Comparison of ENCODE assay signal across 8 mouse cellular contexts in the genomic region with DNA sequence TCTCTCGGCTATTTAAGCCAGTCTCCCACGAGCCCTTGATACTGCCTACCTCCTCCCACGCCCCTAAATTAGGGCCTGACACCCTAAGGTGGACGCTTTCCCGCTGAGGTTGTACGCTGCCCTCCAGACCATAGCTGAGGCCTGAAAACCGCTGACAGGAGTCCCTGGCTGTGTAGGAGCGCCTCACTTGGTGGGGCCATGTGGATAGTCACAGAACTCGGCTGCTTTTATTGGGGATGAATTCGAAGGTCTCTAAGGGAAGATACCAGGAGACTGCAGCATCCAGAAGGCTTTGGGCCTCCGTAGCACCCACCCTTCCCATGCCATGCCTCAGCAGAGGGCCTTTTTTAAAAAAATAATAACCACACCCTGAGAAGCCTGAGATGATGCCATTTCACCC. TPM values are rescaled to one million over a fixed set of nuclear protein-coding genes. Genes with fewer than 3 reads are reported as not detected.
DNase-seq lines count a peak whose midpoint lies in the region; ATAC-seq and TF ChIP-seq lines count a peak whose summit lies in the region.

No protein-coding gene starts in this region.

- no peak overlapping the region for H3K9ac ChIP-seq in liver, embryonic 13.5 days
- no peak overlapping the region for H3K9ac ChIP-seq in liver, embryonic 11.5 days (ENCODE audit: low read depth, low read length)
- peak overlapping the region; percentile 21; the same call in 1 of the 2 replicates for H3K9ac ChIP-seq in intestine, embryonic 16.5 days (ENCODE audit: low read depth, low read length)

- no peak for TF ChIP-seq CTCF in cerebellum, adult 2 months (IDR thresholded peaks at IDR 0.05; ENCODE audit: borderline replicate concordance, insufficient read depth, low read depth, low read length)
- TF ChIP-seq CTCF in olfactory bulb, adult 2 months (IDR thresholded peaks at IDR 0.05; ENCODE audit: insufficient read depth, low read depth, low read length): no peak

- 31% methylated on average over 11 of the region's 11 CpGs for WGBS in cerebellum, adult 2 months
- 60% methylated on average over 11 of the region's 11 CpGs for WGBS in liver, embryonic 13.5 days (ENCODE audit: insufficient replicate concordance)
- 51% methylated on average over 11 of the region's 11 CpGs for WGBS in liver, embryonic 11.5 days
- WGBS in intestine, embryonic 16.5 days: 62% methylated on average over 11 of the region's 11 CpGs
- 30% methylated on average over 11 of the region's 11 CpGs for WGBS in olfactory bulb, adult 2 months

- no peak overlapping the region for H3K27ac ChIP-seq in cerebellum, adult 2 months (ENCODE audit: insufficient read depth, low read length)
- H3K27ac ChIP-seq in liver, embryonic 13.5 days: no peak overlapping the region
- H3K27ac ChIP-seq in liver, embryonic 11.5 days (ENCODE audit: low read depth, low read length): no peak overlapping the region
- no peak overlapping the region for H3K27ac ChIP-seq in intestine, embryonic 16.5 days (ENCODE audit: low read length)
- H3K27ac ChIP-seq in olfactory bulb, adult 2 months (ENCODE audit: insufficient read depth, low read depth, low read length): peak overlapping the region; percentile 67

- no peak for TF ChIP-seq POLR2A in cerebellum, adult 2 months (IDR thresholded peaks at IDR 0.05; ENCODE audit: borderline replicate concordance, insufficient read depth, low read length)
- no peak for TF ChIP-seq POLR2A in olfactory bulb, adult 2 months (IDR thresholded peaks at IDR 0.05; ENCODE audit: insufficient read depth, low read depth, low read length)

- H3K4me1 ChIP-seq in cerebellum, adult 2 months (ENCODE audit: control insufficient read depth, insufficient read depth, low read length): peaks cover 12% of the 10 kb centered on the region
- H3K4me1 ChIP-seq in liver, embryonic 13.5 days (replicated peaks): peaks cover 26% of the 10 kb centered on the region
- H3K4me1 ChIP-seq in liver, embryonic 11.5 days (replicated peaks; ENCODE audit: control insufficient read depth, insufficient read depth, low read length): peaks cover 19% of the 10 kb centered on the region
- peaks cover 23% of the 10 kb centered on the region for H3K4me1 ChIP-seq in intestine, embryonic 16.5 days (ENCODE audit: control insufficient read depth, insufficient read depth, low read length)
- peaks cover 28% of the 10 kb centered on the region for H3K4me1 ChIP-seq in olfactory bulb, adult 2 months (ENCODE audit: control insufficient read depth, insufficient read depth, low read length)

- no peak for ATAC-seq in liver, embryonic 13.5 days (ENCODE audit: low read depth)
- no peak for ATAC-seq in liver, embryonic 11.5 days (replicated peaks; ENCODE audit: low FRiP score)
- no peak for ATAC-seq in intestine, embryonic 16.5 days

- no peaks in the 10 kb centered on the region for H3K27me3 ChIP-seq in cerebellum, adult 2 months (ENCODE audit: control insufficient read depth, insufficient read depth, low read length)
- peaks cover 49% of the 10 kb centered on the region for H3K27me3 ChIP-seq in liver, embryonic 13.5 days
- peaks cover 30% of the 10 kb centered on the region for H3K27me3 ChIP-seq in liver, embryonic 11.5 days (replicated peaks; ENCODE audit: control insufficient read depth, insufficient read depth, low read length)
- no peaks in the 10 kb centered on the region for H3K27me3 ChIP-seq in intestine, embryonic 16.5 days (replicated peaks; ENCODE audit: control insufficient read depth, insufficient read depth, low read length)

- H3K4me3 ChIP-seq in cerebellum, adult 2 months (replicated peaks; ENCODE audit: insufficient read depth, low read depth, low read length): peak overlapping the region; percentile 91
- H3K4me3 ChIP-seq in liver, embryonic 13.5 days (replicated peaks): no peak overlapping the region
- H3K4me3 ChIP-seq in liver, embryonic 11.5 days (ENCODE audit: low read depth, low read length): no peak overlapping the region
- H3K4me3 ChIP-seq in intestine, embryonic 16.5 days (ENCODE audit: low read length): no peak overlapping the region; the same call in 1 of the 2 replicates
- H3K4me3 ChIP-seq in olfactory bulb, adult 2 months (ENCODE audit: insufficient read depth, low read depth, low read length): peak overlapping the region; percentile 66

- H3K4me2 ChIP-seq in liver, embryonic 13.5 days: peak overlapping the region; percentile 97
- no peak overlapping the region; the same call in 1 of the 2 replicates for H3K4me2 ChIP-seq in liver, embryonic 11.5 days
- H3K4me2 ChIP-seq in intestine, embryonic 16.5 days (ENCODE audit: low read depth, low read length): no peak overlapping the region

- H3K9me3 ChIP-seq in liver, embryonic 13.5 days (replicated peaks): no peaks in the 10 kb centered on the region
- no peaks in the 10 kb centered on the region for H3K9me3 ChIP-seq in liver, embryonic 11.5 days (ENCODE audit: control insufficient read depth, low read length)
- no peaks in the 10 kb centered on the region for H3K9me3 ChIP-seq in intestine, embryonic 16.5 days (ENCODE audit: control insufficient read depth, low read length)

- H3K36me3 ChIP-seq in liver, embryonic 13.5 days: peaks cover 22% of the 10 kb centered on the region
- no peaks in the 10 kb centered on the region; the same call in 1 of the 2 replicates for H3K36me3 ChIP-seq in liver, embryonic 11.5 days (ENCODE audit: control insufficient read depth, insufficient read depth, low read length)
- peaks cover 6% of the 10 kb centered on the region for H3K36me3 ChIP-seq in intestine, embryonic 16.5 days (ENCODE audit: control insufficient read depth, insufficient read depth, low read length)

- DNase-seq in cerebellum, adult 2 months: peak; percentile 36 to 48
- no peak for DNase-seq in cerebellum, adult 11 months
- no peak for DNase-seq in liver, embryonic 13.5 days
- DNase-seq in liver, embryonic 11.5 days (ENCODE audit: low spot score): no peak
- DNase-seq in urinary bladder, postnatal 25 days (ENCODE audit: low spot score): no peak
- no peak for DNase-seq in urinary bladder, postnatal 36 days (ENCODE audit: low spot score in 2 of 2)

RNA-seq across cellular contexts. Expression of gene Rapgefl1, which starts 1.3 kb away (rescaled TPM):
- 56.8 and 58.0 TPM in 2 replicates for polyA plus RNA-seq in cerebellum, adult 2 months (2012; rRNA removed)
- polyA plus RNA-seq in liver, embryonic 13.5 days (2015; fragmentation: Nextera tagmentation; extraction: Ambion mirVana): 0.20 and 0.23 TPM in 2 replicates
- 0.39 and 0.55 TPM in 2 replicates for polyA plus RNA-seq in liver, embryonic 11.5 days (2014; fragmentation: Nextera tagmentation; extraction: Ambion mirVana)
- polyA plus RNA-seq in intestine, embryonic 16.5 days (2015; fragmentation: Nextera tagmentation; extraction: Ambion mirVana): 0.67 and 1.1 TPM in 2 replicates
- polyA plus RNA-seq in olfactory bulb, adult 2 months (2012; ENCODE audit: insufficient read depth, insufficient read length, low replicate concordance, missing spikeins): 182 TPM in 1 of 2 replicates, not detected in the other

RNA-seq across cellular contexts. Expression of gene Wipf2, which starts 25.5 kb away (rescaled TPM):
- polyA plus RNA-seq in cerebellum, adult 2 months (2012; rRNA removed): 25.8 and 27.3 TPM in 2 replicates
- 1.3 TPM in 2 replicates for polyA plus RNA-seq in liver, embryonic 13.5 days (2015; fragmentation: Nextera tagmentation; extraction: Ambion mirVana)
- 3.8 and 4.7 TPM in 2 replicates for polyA plus RNA-seq in liver, embryonic 11.5 days (2014; fragmentation: Nextera tagmentation; extraction: Ambion mirVana)
- polyA plus RNA-seq in intestine, embryonic 16.5 days (2015; fragmentation: Nextera tagmentation; extraction: Ambion mirVana): 3.4 and 3.5 TPM in 2 replicates
- not detected in 2 replicates for polyA plus RNA-seq in olfactory bulb, adult 2 months (2012; ENCODE audit: insufficient read depth, insufficient read length, low replicate concordance, missing spikeins)

RNA-seq across cellular contexts. Expression of gene Casc3, which starts 33.2 kb away (rescaled TPM):
- polyA plus RNA-seq in cerebellum, adult 2 months (2012; rRNA removed): 55.5 TPM in 2 replicates
- polyA plus RNA-seq in liver, embryonic 13.5 days (2015; fragmentation: Nextera tagmentation; extraction: Ambion mirVana): 13.3 and 16.1 TPM in 2 replicates
- polyA plus RNA-seq in liver, embryonic 11.5 days (2014; fragmentation: Nextera tagmentation; extraction: Ambion mirVana): 34.8 and 35.6 TPM in 2 replicates
- 23.1 and 24.3 TPM in 2 replicates for polyA plus RNA-seq in intestine, embryonic 16.5 days (2015; fragmentation: Nextera tagmentation; extraction: Ambion mirVana)
- not detected in 2 replicates for polyA plus RNA-seq in olfactory bulb, adult 2 months (2012; ENCODE audit: insufficient read depth, insufficient read length, low replicate concordance, missing spikeins)

RNA-seq across cellular contexts. Expression of gene Msl1, which starts 42.6 kb away (rescaled TPM):
- polyA plus RNA-seq in cerebellum, adult 2 months (2012; rRNA removed): 99.1 and 103 TPM in 2 replicates
- polyA plus RNA-seq in liver, embryonic 13.5 days (2015; fragmentation: Nextera tagmentation; extraction: Ambion mirVana): 6.8 and 6.9 TPM in 2 replicates
- polyA plus RNA-seq in liver, embryonic 11.5 days (2014; fragmentation: Nextera tagmentation; extraction: Ambion mirVana): 14.8 and 17.7 TPM in 2 replicates
- 13.5 and 14.5 TPM in 2 replicates for polyA plus RNA-seq in intestine, embryonic 16.5 days (2015; fragmentation: Nextera tagmentation; extraction: Ambion mirVana)
- polyA plus RNA-seq in olfactory bulb, adult 2 months (2012; ENCODE audit: insufficient read depth, insufficient read length, low replicate concordance, missing spikeins): 206 and 252 TPM in 2 replicates

Comparison
In these comparisons a context has a peak if more than half of its experiments do, and no peak if none do; other contexts are left out.
1. DNase-seq: peak in cerebellum, adult 2 months (2 of 2); none in cerebellum, adult 11 months (single experiment), liver, embryonic 13.5 days (single experiment), liver, embryonic 11.5 days (single experiment), urinary bladder, postnatal 25 days (single experiment) and urinary bladder, postnatal 36 days (0 of 2).
2. H3K4me3 ChIP-seq: peak in cerebellum, adult 2 months (single experiment) and olfactory bulb, adult 2 months (single experiment); none in liver, embryonic 13.5 days (single experiment), liver, embryonic 11.5 days (single experiment) and intestine, embryonic 16.5 days (single experiment).